Mouse (Mus musculus) neural tube, embryonic 14.5 days (tissue): Measurements from ENCODE around the gene Ikzf1. TPM values are rescaled to one million over a fixed set of nuclear protein-coding genes. Genes with fewer than 3 reads are reported as not detected.

Experiments
- ATAC-seq: fragments of 200-750 bp; cut with Nextera tagmentation; 2 replicates; pipeline ENCODE4 v1.8.0; 2017; ENCODE audit warnings: low read depth, mild to moderate bottlenecking, moderate TSS enrichment, moderate library complexity
- H3K27ac ChIP-seq: fragments of 300-500 bp; sonication (generic); 2 replicates; pipeline ENCODE4 v1.5.1; 2014; ENCODE audit warnings: low read depth, mild to moderate bottlenecking, control low read depth, low read length, moderate library complexity, mixed read lengths
- H3K27me3 ChIP-seq: fragments of 300-500 bp; sonication (generic); 2 replicates; pipeline ENCODE4 v1.6.1; 2014; ENCODE audit warnings: low read length; ENCODE audit not compliant: control insufficient read depth, insufficient read depth
- H3K36me3 ChIP-seq: fragments of 300-500 bp; sonication (generic); 2 replicates; pipeline ENCODE4 v1.6.1; 2014; ENCODE audit warnings: low read length, mixed read lengths; ENCODE audit not compliant: control insufficient read depth, insufficient read depth
- H3K4me1 ChIP-seq: fragments of 300-500 bp; sonication (generic); 2 replicates; pipeline ENCODE4 v1.6.1; 2014; ENCODE audit warnings: low read length; ENCODE audit not compliant: control insufficient read depth, insufficient read depth
- H3K4me2 ChIP-seq: fragments of 300-500 bp; sonication (generic); 2 replicates; pipeline ENCODE4 v1.6.1; 2014; ENCODE audit warnings: mild to moderate bottlenecking, low read depth, low read length, control low read depth
- H3K4me3 ChIP-seq: fragments of 300-500 bp; sonication (generic); 2 replicates; pipeline ENCODE4 v1.5.1; 2014; ENCODE audit warnings: low read depth, low read length, control low read depth, mixed read lengths
- H3K9ac ChIP-seq: fragments of 300-500 bp; sonication (generic); replicated peaks from 2 replicates; pipeline ENCODE4 v1.6.1; 2014; ENCODE audit warnings: low read depth, mild to moderate bottlenecking, control low read depth, low read length, mixed read lengths
- H3K9me3 ChIP-seq: fragments of 300-500 bp; sonication (generic); 2 replicates; pipeline ENCODE4 v1.6.1; 2016; ENCODE audit warnings: low read length; ENCODE audit not compliant: control insufficient read depth
- WGBS: fragments of 180-500 bp; shearing (Covaris S2); extraction: QIAGEN DNeasy Blood & Tissue Kit; methylation state at CpG from one replicate; pipeline ENCODE4 v1.1.7; 2014; 5-methylcytosine and 5-hydroxymethylcytosine counted together
- polyA plus RNA-seq: library from polyadenylated mRNA; unstranded; fragments of >200 nt; fragmentation: Nextera tagmentation; extraction: Ambion mirVana; gene quantifications from 2 replicates; pipeline ENCODE4 v1.2.1, GENCODE M21; 2014

Ikzf1 gene
- polyA plus RNA-seq, 1 experiment from 2014 or later = 0.35 TPM

DNA sequence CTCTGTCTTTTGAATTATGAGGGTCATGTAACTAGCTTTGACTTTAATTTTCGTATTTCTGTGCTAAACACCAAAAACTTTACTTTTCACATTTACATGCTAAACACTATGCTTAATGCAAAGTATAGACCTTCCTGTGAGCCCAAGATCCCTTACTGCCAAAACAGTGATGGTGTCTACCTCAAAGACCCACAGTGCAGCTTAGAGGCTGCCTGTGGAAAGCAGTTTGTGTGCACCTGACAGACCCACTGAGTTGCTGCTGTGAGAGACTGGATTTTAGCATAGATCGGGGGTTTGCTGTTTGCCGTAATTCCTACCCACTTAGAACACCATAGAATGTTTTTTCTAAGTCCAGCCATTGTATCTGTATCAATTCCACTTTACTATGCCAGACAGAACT, 54.3 kb downstream of the Ikzf1 start:
- H3K4me3 ChIP-seq = no peak overlapping the region
- no peaks in the 10 kb centered on the region for H3K4me1 ChIP-seq
- H3K9ac ChIP-seq = no peak overlapping the region
- H3K36me3 ChIP-seq = no peaks in the 10 kb centered on the region
- no peaks in the 10 kb centered on the region for H3K27me3 ChIP-seq
- H3K4me2 ChIP-seq = no peak overlapping the region
- H3K27ac ChIP-seq = no peak overlapping the region
- H3K9me3 ChIP-seq = no peaks in the 10 kb centered on the region
- ATAC-seq = no peak
- WGBS = 92% methylated on average over 3 of the region's 3 CpGs

DNA sequence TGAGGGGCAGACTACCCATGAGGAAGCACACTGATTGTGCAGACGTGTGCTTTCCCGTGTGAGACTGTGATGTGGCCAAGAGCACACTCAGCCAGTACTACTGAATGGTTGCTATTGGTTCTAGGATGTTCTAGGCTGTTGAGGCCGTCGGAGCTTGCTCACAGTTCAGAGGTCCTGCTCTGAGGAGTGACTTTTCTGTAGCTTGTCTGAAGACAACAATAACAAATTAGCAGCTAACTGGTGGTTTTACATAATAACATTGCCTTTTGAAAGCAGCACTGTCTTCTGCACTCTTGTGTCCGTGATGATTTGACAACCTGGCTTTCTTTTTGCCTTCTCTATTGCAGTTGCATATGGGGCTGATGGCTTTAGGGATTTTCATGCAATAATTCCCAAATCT, 55.8 kb downstream of the Ikzf1 start:
- Histone ChIP-seq H3K27me3 (no peaks in the 10 kb centered on the region), H3K27ac (no peak overlapping the region), H3K36me3 (no peaks in the 10 kb centered on the region), H3K4me2 (no peak overlapping the region), H3K4me1 (no peaks in the 10 kb centered on the region), H3K9ac (no peak overlapping the region), H3K9me3 (no peaks in the 10 kb centered on the region), H3K4me3 (no peak overlapping the region)
- ATAC-seq = no peak
- WGBS = 82% methylated on average over 5 of the region's 5 CpGs

DNA sequence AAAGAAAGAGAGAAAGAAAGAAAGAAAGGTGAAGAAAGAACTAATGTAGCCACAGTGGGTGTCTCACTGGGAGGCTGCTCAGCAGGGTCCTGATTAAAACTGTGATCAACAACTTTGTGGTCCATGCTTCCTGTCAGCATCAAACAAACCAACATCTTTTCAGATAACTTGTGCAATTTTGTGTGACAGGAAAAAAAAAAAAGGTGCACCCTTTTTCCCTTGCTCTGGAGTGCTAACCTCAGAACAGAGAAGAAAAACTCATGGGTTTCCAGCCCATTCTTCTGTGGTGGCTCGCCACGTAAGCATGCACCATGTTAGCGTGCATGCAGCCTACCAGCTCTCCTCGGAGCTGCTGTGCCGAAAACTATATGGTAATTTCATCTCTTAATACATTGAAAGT, 56.8 kb downstream of the Ikzf1 start:
- Histone ChIP-seq H3K4me2 (no peak overlapping the region), H3K9me3 (no peaks in the 10 kb centered on the region), H3K36me3 (no peaks in the 10 kb centered on the region), H3K27ac (no peak overlapping the region), H3K9ac (no peak overlapping the region), H3K4me1 (no peaks in the 10 kb centered on the region), H3K27me3 (no peaks in the 10 kb centered on the region), H3K4me3 (no peak overlapping the region)
- 94% methylated on average over 5 of the region's 5 CpGs for WGBS
- no peak for ATAC-seq

DNA sequence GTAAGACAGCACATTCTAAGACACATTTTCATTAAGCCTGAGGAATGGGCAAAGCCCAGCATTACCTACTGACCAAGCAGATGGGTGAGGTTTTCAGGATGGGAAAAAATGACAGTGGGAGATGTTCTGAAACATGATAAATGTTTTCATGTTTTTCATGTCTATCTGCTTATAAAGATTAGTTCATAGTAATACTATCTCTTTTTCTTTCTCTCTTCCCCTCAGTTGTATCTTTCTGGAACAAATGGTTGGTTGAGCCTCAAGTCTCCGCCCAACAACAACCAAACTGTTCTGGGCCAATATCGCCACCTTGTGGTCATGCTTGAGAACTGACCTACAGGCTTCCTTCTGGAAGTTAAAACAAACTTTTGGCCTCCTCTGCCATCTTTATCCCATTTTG, 57.8 kb downstream of the Ikzf1 start:
- ATAC-seq = no peak
- WGBS = 31% methylated on average over 2 of the region's 2 CpGs

DNA sequence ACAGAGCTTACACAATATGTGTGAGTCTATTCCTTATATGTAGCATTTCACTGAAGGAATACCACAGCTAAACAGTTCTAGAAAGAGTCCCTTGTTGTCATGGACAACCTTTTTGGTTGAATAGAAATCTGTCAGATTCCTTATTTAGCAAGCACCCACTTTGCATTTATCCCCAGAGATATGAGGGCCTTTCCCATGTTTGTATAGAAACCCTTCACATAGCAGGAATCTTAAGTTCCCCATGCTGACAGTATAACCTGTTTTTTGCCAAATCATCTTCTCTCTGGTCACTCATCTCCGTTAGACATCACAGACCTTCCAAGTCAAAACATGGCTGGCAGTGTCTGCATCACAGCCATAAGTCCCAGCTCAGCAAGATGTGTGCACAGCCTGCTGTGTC, 59.4 kb downstream of the Ikzf1 start:
- WGBS = 59% methylated on average over 1 of the region's 1 CpGs
- no peaks in the 10 kb centered on the region for H3K4me1 ChIP-seq
- no peaks in the 10 kb centered on the region for H3K9me3 ChIP-seq
- H3K27ac ChIP-seq = no peak overlapping the region
- no peak overlapping the region for H3K4me3 ChIP-seq
- H3K9ac ChIP-seq = no peak overlapping the region
- no peaks in the 10 kb centered on the region for H3K27me3 ChIP-seq
- no peak for ATAC-seq
- no peaks in the 10 kb centered on the region for H3K36me3 ChIP-seq
- H3K4me2 ChIP-seq = no peak overlapping the region

More for the DNA sequence above, 57.8 kb downstream of the Ikzf1 start:
- Histone ChIP-seq H3K27ac (no peak overlapping the region), H3K9me3 (no peaks in the 10 kb centered on the region), H3K36me3 (no peaks in the 10 kb centered on the region), H3K9ac (no peak overlapping the region), H3K4me3 (no peak overlapping the region), H3K27me3 (no peaks in the 10 kb centered on the region), H3K4me2 (no peak overlapping the region), H3K4me1 (no peaks in the 10 kb centered on the region)

DNA sequence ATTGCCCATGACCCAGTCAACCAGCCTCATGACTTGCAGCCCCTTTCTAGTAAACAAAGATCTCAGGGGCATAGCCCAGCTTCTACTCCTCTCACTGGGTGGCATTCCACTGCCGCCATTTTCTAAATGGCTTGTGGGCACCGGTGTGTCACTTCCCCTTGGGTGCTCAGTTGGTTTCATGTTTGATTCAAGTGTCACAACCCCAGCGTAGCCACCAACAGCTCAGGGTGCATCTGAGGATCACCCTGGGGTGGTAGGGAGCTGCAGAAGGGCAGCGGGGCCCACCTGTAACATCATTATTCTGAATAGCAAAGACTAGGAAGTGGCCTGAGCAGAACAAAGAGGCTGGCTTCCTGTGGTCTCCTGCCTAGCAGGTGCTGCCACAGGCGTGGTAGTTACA, 66.3 kb downstream of the Ikzf1 start:
- no peaks in the 10 kb centered on the region for H3K36me3 ChIP-seq
- H3K27ac ChIP-seq = no peak overlapping the region
- no peaks in the 10 kb centered on the region for H3K9me3 ChIP-seq
- ATAC-seq = no peak
- no peak overlapping the region for H3K9ac ChIP-seq
- no peak overlapping the region for H3K4me2 ChIP-seq
- no peaks in the 10 kb centered on the region for H3K4me1 ChIP-seq
- no peak overlapping the region for H3K4me3 ChIP-seq
- 82% methylated on average over 5 of the region's 5 CpGs for WGBS
- no peaks in the 10 kb centered on the region for H3K27me3 ChIP-seq

DNA sequence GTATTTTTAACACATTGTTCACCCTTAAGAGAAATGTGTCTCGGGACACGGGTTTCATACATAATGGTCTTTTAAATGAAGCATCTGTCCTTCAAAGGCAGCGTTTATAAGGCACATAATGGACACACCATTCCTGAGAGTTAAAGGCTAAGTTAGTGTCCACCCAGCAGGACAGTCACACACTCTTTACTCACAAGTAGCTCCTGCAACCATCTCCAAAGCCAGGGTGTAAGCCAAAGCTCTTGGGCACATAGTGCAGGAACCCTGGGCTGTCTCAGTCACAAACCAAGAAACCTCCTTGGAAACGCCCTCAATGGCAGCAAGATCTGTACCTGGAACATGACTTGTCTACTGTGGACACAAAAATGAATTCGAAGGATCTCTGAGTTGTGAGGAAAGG, 68.1 kb downstream of the Ikzf1 start:
- Histone ChIP-seq H3K4me3 (no peak overlapping the region), H3K4me1 (no peaks in the 10 kb centered on the region), H3K4me2 (no peak overlapping the region), H3K9ac (no peak overlapping the region), H3K27ac (no peak overlapping the region), H3K36me3 (no peaks in the 10 kb centered on the region), H3K27me3 (no peaks in the 10 kb centered on the region), H3K9me3 (no peaks in the 10 kb centered on the region)
- WGBS = 83% methylated on average over 5 of the region's 5 CpGs
- ATAC-seq = no peak

DNA sequence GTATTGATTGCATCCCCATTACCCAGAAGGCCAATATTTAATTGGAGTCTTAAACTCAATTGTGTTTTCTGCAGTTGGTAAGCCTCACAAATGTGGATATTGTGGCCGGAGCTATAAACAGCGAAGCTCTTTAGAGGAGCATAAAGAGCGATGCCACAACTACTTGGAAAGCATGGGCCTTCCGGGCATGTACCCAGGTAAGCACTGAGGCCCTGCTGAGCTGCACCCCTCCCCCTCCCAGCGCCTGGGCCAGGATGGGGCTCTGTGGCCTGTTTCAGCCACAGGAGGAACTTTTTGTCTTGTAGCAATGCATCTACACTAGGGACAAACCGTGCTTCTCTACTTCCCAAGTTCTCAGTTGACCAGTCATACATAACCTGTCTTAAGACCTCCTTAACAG, 73.3 kb downstream of the Ikzf1 start:
- Histone ChIP-seq H3K9me3 (no peaks in the 10 kb centered on the region), H3K4me2 (no peak overlapping the region), H3K27me3 (no peaks in the 10 kb centered on the region), H3K9ac (no peak overlapping the region), H3K27ac (no peak overlapping the region), H3K4me3 (no peak overlapping the region), H3K36me3 (no peaks in the 10 kb centered on the region), H3K4me1 (no peaks in the 10 kb centered on the region)
- ATAC-seq = no peak
- WGBS = 74% methylated on average over 6 of the region's 6 CpGs

DNA sequence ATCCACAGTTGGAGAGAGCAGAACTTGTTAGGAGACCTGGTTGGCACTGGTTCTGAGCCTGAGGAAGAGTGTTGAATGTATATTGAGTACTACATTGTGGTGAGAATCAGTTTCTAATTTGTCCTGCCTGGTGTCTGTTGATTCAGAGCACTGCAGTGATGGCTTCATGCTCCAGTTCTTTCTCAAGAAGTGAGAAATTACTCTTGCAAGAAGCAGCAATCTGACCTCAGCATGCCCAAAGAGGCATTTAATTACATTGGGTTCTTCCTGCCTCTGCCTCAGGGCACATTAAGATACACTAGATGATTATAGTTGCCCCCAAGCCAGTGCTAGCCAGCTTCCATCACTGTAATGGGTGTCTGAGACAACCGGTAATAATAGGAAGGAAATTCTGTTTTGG, 74.1 kb downstream of the Ikzf1 start:
- Histone ChIP-seq H3K27ac (no peak overlapping the region), H3K27me3 (no peaks in the 10 kb centered on the region), H3K9me3 (no peaks in the 10 kb centered on the region), H3K4me2 (no peak overlapping the region), H3K9ac (no peak overlapping the region), H3K36me3 (no peaks in the 10 kb centered on the region), H3K4me3 (no peak overlapping the region), H3K4me1 (no peaks in the 10 kb centered on the region)
- ATAC-seq = no peak
- 92% methylated on average over 1 of the region's 1 CpGs for WGBS

DNA sequence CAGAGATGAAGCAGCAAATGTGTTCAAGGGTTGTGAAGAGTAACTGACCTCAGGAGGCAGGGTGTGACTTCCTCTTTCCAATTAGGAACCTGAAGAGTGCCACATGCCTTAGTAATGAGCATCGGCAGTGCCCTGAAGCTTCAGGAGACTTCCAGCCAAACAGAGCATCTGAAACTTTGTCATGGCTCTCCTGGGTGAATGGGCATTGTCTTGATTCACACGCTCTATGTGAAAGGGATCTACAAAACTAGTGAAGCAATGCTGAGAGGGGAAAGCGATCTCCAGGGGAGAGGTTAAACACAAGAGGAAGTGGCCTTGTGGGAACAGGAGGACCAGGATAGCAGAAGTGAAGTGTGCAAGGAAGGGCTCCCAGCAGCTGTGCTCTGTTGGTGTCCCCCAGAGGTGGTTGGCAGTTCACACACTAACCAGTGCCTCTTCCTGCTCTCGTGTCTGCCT, 78.4 kb downstream of the Ikzf1 start:
- Histone ChIP-seq H3K27me3 (no peaks in the 10 kb centered on the region), H3K9me3 (no peaks in the 10 kb centered on the region), H3K27ac (no peak overlapping the region), H3K4me3 (no peak overlapping the region), H3K36me3 (no peaks in the 10 kb centered on the region), H3K4me2 (no peak overlapping the region), H3K4me1 (no peaks in the 10 kb centered on the region), H3K9ac (no peak overlapping the region)
- WGBS = 75% methylated on average over 4 of the region's 4 CpGs
- no peak for ATAC-seq
